Mouse (Mus musculus): ENCODE data around the gene Prkar2a.

GRCm38 (mm10) chr9:108688451-108688850, 663 bp upstream of the Prkar2a start:
- TF ChIP-seq E2F4 (IDR thresholded peaks at IDR 0.05; ENCODE audit: insufficient read depth) (no peak), USF1 (IDR thresholded peaks at IDR 0.05; ENCODE audit: low read depth) (no peak), POLR2A (IDR thresholded peaks at IDR 0.05; ENCODE audit: insufficient read length, low read depth) (no peak), MAX (IDR thresholded peaks at IDR 0.05; ENCODE audit: low read depth) (no peak), REST (IDR thresholded peaks at IDR 0.05; ENCODE audit: insufficient read depth, insufficient read length) (no peak), SRF (IDR thresholded peaks at IDR 0.05; ENCODE audit: control insufficient read depth, insufficient read length, low read depth) (no peak)
